Mouse (Mus musculus) liver, postnatal 0 days (tissue): Measurements from ENCODE around the gene Pygo1.

ENCODE experiments used
- CTCF ChIP-seq: sonication (generic); IDR thresholded peaks from 2 replicates; pipeline ENCODE4 v1.5.1; 2016; ENCODE audit warnings: antibody characterized with exemption, low read depth
- EP300 ChIP-seq: IDR thresholded peaks from 2 replicates; pipeline ENCODE4 v1.6.1; 2016; ENCODE audit warnings: antibody characterized with exemption, low read depth, mild to moderate bottlenecking

- TF ChIP-seq CTCF (no peak), EP300 (no peak)
Measured at GRCm38 (mm10) chr9:72961346-72961745, 35.9 kb downstream of the Pygo1 start.
